Comparison of ENCODE assay signal across 8 mouse cellular contexts in genomic region chr12:65036892-65037545, GRCm38 (mm10). TPM values are rescaled to one million over a fixed set of nuclear protein-coding genes. Genes with fewer than 3 reads are reported as not detected.
A peak's percentile ranks its signal among the peaks of the same experiment; 100 is the strongest.
DNase-seq lines count a peak whose midpoint lies in the region; ATAC-seq and TF ChIP-seq lines count a peak whose summit lies in the region.

No protein-coding gene starts in this region.

- no peaks in the 10 kb centered on the region for H3K9me3 ChIP-seq in heart, embryonic 15.5 days (replicated peaks)
- H3K9me3 ChIP-seq in liver, postnatal 0 days (ENCODE audit: low read length), result no peaks in the 10 kb centered on the region

- H3K27me3 ChIP-seq in heart, embryonic 15.5 days, result no peaks in the 10 kb centered on the region
- no peaks in the 10 kb centered on the region for H3K27me3 ChIP-seq in liver, postnatal 0 days (ENCODE audit: insufficient read depth, low read length)

- DNase-seq in left cerebral cortex, adult 2 months (ENCODE audit: extremely low spot score in 1 of 2, low spot score in 2 of 2), result no peak
- DNase-seq in left cerebral cortex, postnatal 25 days (ENCODE audit: low spot score in 2 of 2), result no peak
- no peak for DNase-seq in liver, postnatal 0 days
- DNase-seq in spleen, postnatal 36 days (ENCODE audit: low spot score in 2 of 2), result no peak
- no peak for DNase-seq in spleen, adult 12 weeks (ENCODE audit: low spot score)
- no peak for DNase-seq in cerebellum, adult 11-12 months

- peaks cover 11% of the 10 kb centered on the region for H3K4me1 ChIP-seq in bone marrow macrophage, adult 2 months (ENCODE audit: control insufficient read depth, insufficient read depth, low read length)
- peaks cover 23% of the 10 kb centered on the region for H3K4me1 ChIP-seq in heart, embryonic 15.5 days (replicated peaks)
- peaks cover 13% of the 10 kb centered on the region for H3K4me1 ChIP-seq in liver, postnatal 0 days (ENCODE audit: insufficient read depth)

- no peak for TF ChIP-seq EP300 in liver, postnatal 0 days (IDR thresholded peaks at IDR 0.05; ENCODE audit: low read depth)

- TF ChIP-seq CTCF in left cerebral cortex, adult 2 months (IDR thresholded peaks at IDR 0.05), result no peak
- no peak for TF ChIP-seq CTCF in bone marrow macrophage, adult 2 months (IDR thresholded peaks at IDR 0.05; ENCODE audit: low read depth, low read length)
- no peak for TF ChIP-seq CTCF in liver, postnatal 0 days (IDR thresholded peaks at IDR 0.05; ENCODE audit: low read depth)

- H3K9ac ChIP-seq in heart, embryonic 15.5 days, result peak overlapping the region; percentile 88
- H3K9ac ChIP-seq in liver, postnatal 0 days (replicated peaks), result peak overlapping the region; percentile 95

- TF ChIP-seq POLR2A in bone marrow macrophage, adult 2 months (IDR thresholded peaks at IDR 0.05; ENCODE audit: borderline replicate concordance, low read depth, low read length), result no peak

- no peak for ATAC-seq in heart, embryonic 15.5 days (replicated peaks; ENCODE audit: insufficient number of reproducible peaks, insufficient read depth, low FRiP score, low read depth)
- ATAC-seq in liver, postnatal 0 days, result no peak

- H3K27ac ChIP-seq in left cerebral cortex, adult 2 months, result no peak overlapping the region
- peak overlapping the region; percentile 46; the same call in 1 of the 2 replicates for H3K27ac ChIP-seq in bone marrow macrophage, adult 2 months (ENCODE audit: insufficient read depth, low read depth, low read length)
- no peak overlapping the region for H3K27ac ChIP-seq in heart, embryonic 15.5 days
- H3K27ac ChIP-seq in liver, postnatal 0 days (ENCODE audit: low read depth), result peak overlapping the region; percentile 93

- peak overlapping the region; percentile 68 for H3K4me3 ChIP-seq in left cerebral cortex, adult 2 months
- H3K4me3 ChIP-seq in bone marrow macrophage, adult 2 months (ENCODE audit: insufficient read depth, low read length), result peak overlapping the region; percentile 100
- peak overlapping the region; percentile 76 for H3K4me3 ChIP-seq in heart, embryonic 15.5 days
- H3K4me3 ChIP-seq in liver, postnatal 0 days (ENCODE audit: low read depth, low read length), result peak overlapping the region; percentile 95

- intact Hi-C loops in left cerebral cortex, adult 2 months (cut with DNase I), result loop anchor here (5.0 kb wide), 1 partner anchor 35 kb away; the partner anchor contains the start of gene Fkbp3
- intact Hi-C loops in left cerebral cortex, postnatal 25 days (cut with DNase I), result no loop called here

- WGBS in heart, embryonic 15.5 days, result 10% methylated on average over 18 of the region's 18 CpGs
- 7% methylated on average over 18 of the region's 18 CpGs for WGBS in liver, postnatal 0 days (ENCODE audit: insufficient replicate concordance)

- H3K4me2 ChIP-seq in heart, embryonic 15.5 days, result peak overlapping the region; percentile 69
- H3K4me2 ChIP-seq in liver, postnatal 0 days (ENCODE audit: low read depth, low read length), result peak overlapping the region; percentile 76

- no peaks in the 10 kb centered on the region for H3K36me3 ChIP-seq in heart, embryonic 15.5 days
- peaks cover under 1% of the 10 kb centered on the region; the same call in 1 of the 2 replicates for H3K36me3 ChIP-seq in liver, postnatal 0 days (replicated peaks; ENCODE audit: insufficient read depth, low read length)

RNA-seq across cellular contexts. Expression of gene Prpf39, which starts 0.9 kb away (rescaled TPM):
- 10 to 100 TPM; 41.6 to 44.9 TPM for total RNA-seq in left cerebral cortex, adult 2 months (2021)
- 10 to 100 TPM; 35.3 to 40.5 TPM for total RNA-seq in left cerebral cortex, postnatal 25 days (2021)
- polyA plus RNA-seq in bone marrow macrophage, adult 2 months (2012; ENCODE audit: insufficient read depth, insufficient read length, missing spikeins), result 59.0 and 70.6 TPM in 2 replicates
- 27.8 and 31.2 TPM in 2 replicates for polyA plus RNA-seq in heart, embryonic 15.5 days (2015; fragmentation: Nextera tagmentation; extraction: Ambion mirVana)
- polyA plus RNA-seq in liver, postnatal 0 days (2015; fragmentation: Nextera tagmentation; extraction: Ambion mirVana), result 9.8 and 12.4 TPM in 2 replicates

RNA-seq across cellular contexts. Expression of gene Fkbp3, which starts 36.8 kb away (rescaled TPM):
- total RNA-seq in left cerebral cortex, adult 2 months (2021), result 100 to 1,000 TPM; 152 to 162 TPM
- total RNA-seq in left cerebral cortex, postnatal 25 days (2021), result 100 to 1,000 TPM; 169 to 191 TPM
- polyA plus RNA-seq in bone marrow macrophage, adult 2 months (2012; ENCODE audit: insufficient read depth, insufficient read length, missing spikeins), result 62.2 and 74.3 TPM in 2 replicates
- polyA plus RNA-seq in heart, embryonic 15.5 days (2015; fragmentation: Nextera tagmentation; extraction: Ambion mirVana), result 404 and 579 TPM in 2 replicates
- polyA plus RNA-seq in liver, postnatal 0 days (2015; fragmentation: Nextera tagmentation; extraction: Ambion mirVana), result 92.4 and 94.7 TPM in 2 replicates

RNA-seq across cellular contexts. Expression of gene Fancm, which starts 38.4 kb away (rescaled TPM):
- total RNA-seq in left cerebral cortex, adult 2 months (2021), result 10 to 100 TPM; 15.9 to 17.9 TPM
- total RNA-seq in left cerebral cortex, postnatal 25 days (2021), result 10 to 100 TPM; 10.9 to 13.0 TPM
- 7.0 and 7.6 TPM in 2 replicates for polyA plus RNA-seq in bone marrow macrophage, adult 2 months (2012; ENCODE audit: insufficient read depth, insufficient read length, missing spikeins)
- polyA plus RNA-seq in heart, embryonic 15.5 days (2015; fragmentation: Nextera tagmentation; extraction: Ambion mirVana), result 4.9 and 5.1 TPM in 2 replicates
- 2.0 and 2.8 TPM in 2 replicates for polyA plus RNA-seq in liver, postnatal 0 days (2015; fragmentation: Nextera tagmentation; extraction: Ambion mirVana)

Comparison
In these comparisons a context has a peak if more than half of its experiments do, and no peak if none do; other contexts are left out.
1. H3K27ac ChIP-seq: peak in bone marrow macrophage, adult 2 months (single experiment) and liver, postnatal 0 days (single experiment); none in left cerebral cortex, adult 2 months (single experiment) and heart, embryonic 15.5 days (single experiment).
2. Peak in every context shown above with its lines, with median percentiles within 50 percentile points of each other: H3K4me3 ChIP-seq.